Mouse (Mus musculus): ENCODE data around the gene Plxdc2. TPM values are rescaled to one million over a fixed set of nuclear protein-coding genes. Genes with fewer than 3 reads are reported as not detected.

Plxdc2 gene
- total RNA-seq (2021) = 10 to 100 TPM; 17.0 to 20.7 TPM

DNA sequence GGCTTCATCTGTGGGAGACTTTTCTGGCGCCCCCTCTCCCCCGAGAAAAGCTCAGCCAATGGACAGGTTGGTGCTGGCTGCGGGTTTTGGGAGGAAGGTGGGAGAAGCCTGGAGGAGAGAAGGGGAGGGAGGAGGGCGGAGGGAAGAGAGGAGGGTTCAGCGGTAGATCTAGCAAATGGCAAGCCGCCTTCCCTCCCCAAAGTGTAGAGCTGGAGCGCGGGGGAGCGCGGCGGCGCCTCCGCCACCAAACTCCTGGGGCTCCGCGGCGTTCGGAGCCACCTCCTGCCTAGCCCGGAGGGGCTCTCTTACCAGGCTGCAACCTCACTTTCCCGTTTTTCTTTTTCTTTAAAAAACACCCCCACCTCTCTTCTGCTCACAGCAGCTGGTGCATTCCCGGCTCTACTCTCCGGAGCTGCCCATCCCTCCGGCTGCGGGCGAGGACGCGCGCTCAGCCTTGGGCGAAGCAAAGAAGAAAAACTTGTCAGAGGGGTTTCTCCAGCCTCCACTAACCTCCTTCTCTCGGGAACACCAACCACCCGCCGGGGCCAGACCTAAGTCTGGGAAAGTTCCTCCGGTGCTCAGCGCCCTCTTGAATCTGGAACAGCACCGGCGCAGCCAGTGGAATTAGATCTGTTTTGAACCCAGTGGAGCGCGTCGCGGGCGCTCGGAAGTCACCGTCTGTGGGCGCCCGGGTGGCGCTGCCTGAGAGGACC, at the start of gene Plxdc2:
Plxdc2 (plus strand) TSS at position 199 of the 713 bp plus-strand sequence.
- intact Hi-C loops (cut with DNase I) = loop anchor here (5.0 to 10.0 kb wide), 5 partner anchors 379 to 971 kb away; no protein-coding TSS in a partner anchor
- peak; percentile 59 for DNase-seq (ENCODE audit: low spot score)

DNA sequence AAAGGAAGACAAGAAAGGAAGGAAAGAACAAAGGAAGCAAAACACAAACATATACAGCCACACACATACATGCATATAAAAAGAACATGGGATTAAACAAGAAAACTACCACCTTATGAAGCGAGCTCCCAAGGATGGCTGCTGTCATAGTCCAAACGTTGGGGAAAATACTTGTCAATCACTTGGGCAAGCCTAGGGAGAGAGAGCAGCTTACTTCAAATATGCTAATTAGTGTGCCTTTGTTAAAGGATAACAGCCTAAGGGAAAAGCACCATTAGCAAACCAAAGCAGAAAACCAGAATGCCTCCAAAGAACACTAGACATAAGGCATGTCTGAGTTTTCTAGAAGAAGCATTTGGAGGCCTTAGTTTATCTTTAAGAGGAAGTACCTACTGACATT, 45.7 kb upstream of the Plxdc2 start:
- no peak for DNase-seq (ENCODE audit: low spot score)
- intact Hi-C loops (cut with DNase I) = loop anchor here (5.0 kb wide), 1 partner anchor 1213 kb away; no protein-coding TSS in a partner anchor

DNA sequence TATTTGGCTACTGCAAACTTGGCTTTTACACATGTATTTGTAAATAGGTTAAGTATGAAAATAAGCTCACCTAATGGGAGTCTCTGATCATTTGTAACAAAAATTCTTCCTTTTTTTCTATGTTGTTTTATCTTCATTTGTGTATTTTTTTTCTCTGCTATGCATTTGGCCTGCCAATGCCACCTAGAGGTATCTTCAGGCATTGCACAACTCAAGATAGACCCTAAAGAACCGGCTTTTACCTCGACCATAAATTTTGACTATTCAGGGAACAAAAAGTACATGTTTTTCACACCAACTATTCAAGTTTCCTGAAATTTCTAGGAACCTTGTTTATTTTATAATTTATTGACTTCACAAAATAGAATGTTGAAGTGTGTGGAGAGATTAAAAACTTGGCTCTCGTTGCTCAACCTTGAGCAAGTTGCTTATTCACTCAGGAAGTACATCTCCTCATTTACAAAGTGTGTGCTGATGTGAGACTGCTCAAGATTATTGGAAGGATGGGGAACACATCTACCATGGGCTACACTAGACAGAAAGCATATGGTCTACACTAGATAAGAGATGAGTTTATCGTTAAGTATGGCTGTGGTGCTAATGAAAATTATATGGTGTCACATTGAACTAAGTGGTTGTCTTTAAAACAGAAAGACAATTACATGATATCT, 43.6 kb upstream of the Plxdc2 start:
- DNase-seq (ENCODE audit: low spot score) = no peak
- intact Hi-C loops (cut with DNase I) = loop anchor here (5.0 kb wide), 1 partner anchor 1215 kb away; no protein-coding TSS in a partner anchor

DNA sequence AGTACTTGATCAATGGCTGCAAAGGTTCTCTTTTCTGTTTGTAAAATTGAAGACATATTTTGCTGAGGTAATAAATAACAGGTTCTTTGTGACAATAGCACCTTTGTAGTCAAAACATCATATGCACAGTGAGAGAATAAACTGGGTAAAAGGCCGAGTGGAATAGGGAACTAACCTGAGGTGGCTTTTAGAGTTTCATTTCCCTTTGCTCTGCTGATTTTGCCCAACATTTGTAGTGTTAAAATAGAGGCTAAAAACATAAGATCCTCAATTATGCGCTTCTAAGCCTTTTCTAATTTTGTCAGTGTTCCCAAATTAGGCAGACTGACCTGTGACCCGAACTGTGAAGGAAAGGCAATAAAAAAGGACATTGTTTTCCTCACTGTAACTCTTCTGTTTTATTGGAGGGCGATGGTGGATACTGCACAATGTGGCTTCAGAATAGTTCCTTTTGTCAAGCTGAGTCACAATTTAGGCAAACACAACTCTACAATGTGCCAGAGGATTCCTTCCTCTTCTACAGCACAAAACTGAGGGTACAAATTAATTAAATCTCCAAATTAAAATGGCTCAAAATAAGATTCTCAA, 20.8 kb upstream of the Plxdc2 start:
- intact Hi-C loops (cut with DNase I) = no loop called here

DNA sequence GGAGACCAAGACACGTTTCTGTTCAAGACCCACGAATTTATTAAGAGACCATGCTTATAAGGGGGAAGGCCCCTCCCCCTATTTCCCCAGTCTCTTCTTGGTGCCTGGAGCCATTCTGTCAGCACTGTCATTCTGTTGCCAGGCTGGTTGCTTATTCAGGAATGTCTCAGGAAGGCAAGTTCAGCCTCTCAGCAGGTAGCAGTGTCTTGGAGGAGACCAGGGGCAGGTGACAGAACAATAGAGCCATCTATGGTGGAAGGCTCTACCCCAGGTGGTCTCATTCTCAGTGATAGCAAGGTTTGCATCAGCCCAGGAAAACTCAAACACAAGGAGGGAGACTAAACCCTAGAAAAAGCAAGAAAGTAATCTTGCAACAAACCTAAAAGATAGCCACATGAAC, 11.5 kb upstream of the Plxdc2 start:
- intact Hi-C loops (cut with DNase I) = no loop called here
- no peak for DNase-seq (ENCODE audit: low spot score)

More for the DNA sequence above, 20.8 kb upstream of the Plxdc2 start:
- no peak for DNase-seq (ENCODE audit: low spot score)

DNA sequence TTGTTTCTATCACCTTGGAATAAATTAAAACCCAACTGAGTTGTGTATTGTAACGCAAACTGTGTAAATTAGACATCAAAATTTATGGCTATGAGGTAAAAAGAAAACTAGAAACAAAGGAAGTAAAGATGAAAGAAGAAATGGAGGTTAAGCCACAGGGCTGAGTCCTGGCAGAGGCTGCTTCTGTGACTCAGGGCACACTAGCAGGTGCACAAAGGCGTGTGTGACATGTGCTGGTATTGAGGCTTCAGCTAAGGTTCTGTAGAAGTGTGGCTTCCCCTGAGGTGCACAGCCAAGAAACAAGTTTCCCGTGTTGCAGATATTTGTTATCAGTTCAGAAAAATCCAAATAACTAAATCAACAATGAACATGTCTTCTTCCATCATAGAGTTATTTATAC, 5.0 kb upstream of the Plxdc2 start:
- intact Hi-C loops (cut with DNase I) = loop anchor here (10.0 kb wide), 1 partner anchor 384 kb away; no protein-coding TSS in a partner anchor
- DNase-seq (ENCODE audit: low spot score) = no peak

DNA sequence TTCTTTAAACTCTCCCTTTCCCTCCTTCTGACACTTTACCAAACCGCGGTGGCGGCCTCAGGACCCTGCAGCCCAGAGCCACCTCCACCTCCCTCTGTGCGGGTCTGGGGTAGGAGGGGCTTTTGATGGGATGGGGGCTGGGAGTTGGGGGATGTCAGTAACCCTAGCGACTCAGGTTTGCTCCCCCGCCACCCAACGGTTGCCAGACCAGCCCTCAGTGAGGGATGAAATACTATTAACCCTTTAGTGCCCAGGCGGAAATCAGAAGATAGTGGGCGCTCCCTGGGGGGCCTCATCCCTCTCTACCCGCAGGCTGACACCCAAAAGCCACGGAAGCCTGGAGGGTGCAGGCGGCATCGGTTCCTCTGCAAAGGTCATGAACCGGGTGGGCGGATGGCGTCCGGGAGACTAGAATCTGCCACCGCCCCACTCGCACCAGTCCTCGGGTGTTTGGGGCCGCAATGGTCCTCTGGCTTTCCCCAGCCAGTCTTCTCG, 446 bp upstream of the Plxdc2 start:
- intact Hi-C loops (cut with DNase I) = loop anchor here (5.0 to 10.0 kb wide), 5 partner anchors 379 to 972 kb away; no protein-coding TSS in a partner anchor
- no peak for DNase-seq (ENCODE audit: low spot score)

DNA sequence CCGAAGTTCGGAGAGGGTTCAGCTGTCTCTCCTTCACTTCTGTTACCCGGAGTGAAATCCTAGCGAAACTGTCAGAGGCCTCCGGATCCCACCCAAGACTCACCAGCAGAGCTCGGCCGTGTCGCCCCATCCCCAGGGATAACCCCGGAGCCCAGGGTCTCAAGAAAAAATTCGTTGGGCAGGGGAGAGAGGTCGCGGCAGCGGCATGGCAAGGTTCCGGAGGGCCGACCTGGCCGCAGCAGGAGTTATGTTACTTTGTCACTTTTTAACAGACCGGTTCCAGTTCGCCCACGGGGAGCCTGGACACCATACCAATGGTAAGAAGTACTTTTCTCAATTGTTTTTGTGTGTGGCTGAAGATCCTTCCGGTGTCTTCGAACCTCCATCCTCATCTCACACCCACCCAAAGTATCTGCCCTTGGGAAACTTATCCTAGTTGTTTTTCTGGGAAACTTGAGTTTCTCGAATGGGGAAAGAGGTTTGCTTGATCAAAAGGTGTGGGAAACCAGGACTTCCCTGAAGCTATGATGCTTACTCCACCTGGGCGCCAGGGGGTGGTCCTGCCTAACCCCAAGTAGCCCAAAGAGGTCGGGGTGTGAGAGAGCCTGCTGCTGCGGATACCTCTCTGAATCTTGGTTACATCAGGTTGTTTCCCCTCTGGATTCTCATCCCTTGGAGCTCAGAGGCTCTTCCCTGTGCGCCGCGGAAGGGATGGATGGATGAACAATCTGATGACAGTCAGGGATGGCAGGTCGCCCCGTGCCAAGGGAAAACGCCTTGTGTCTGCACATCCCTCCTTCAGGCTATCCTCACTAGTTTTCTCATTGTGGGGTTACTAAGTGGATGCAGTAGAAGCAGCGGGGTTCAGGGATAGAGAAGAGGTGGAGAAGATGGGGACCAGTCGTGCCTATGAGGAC, 1.1 kb downstream of the Plxdc2 start:
- intact Hi-C loops (cut with DNase I) = loop anchor here (5.0 to 10.0 kb wide), 5 partner anchors 378 to 970 kb away; no protein-coding TSS in a partner anchor
- DNase-seq (ENCODE audit: low spot score) = no peak

DNA sequence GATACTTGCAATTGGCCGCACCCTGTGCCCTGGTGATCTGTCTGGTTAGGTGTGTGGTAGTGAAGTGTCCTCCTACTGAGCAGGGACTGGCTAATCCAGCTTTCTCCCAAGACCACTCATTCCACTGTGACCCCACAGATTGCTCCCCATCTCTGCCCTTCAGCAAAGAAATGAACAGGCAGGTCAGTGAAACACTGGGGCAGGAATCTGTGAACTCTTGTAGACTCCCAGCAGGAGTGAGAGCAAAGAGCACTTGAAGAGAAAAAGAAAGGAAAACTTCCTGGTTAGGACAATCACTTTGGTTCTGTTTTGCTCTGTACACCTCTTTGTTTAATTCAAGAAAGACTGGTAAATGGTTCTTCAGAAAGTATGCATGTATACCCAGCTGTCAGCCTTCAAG, 1.8 kb downstream of the Plxdc2 start:
- intact Hi-C loops (cut with DNase I) = loop anchor here (5.0 to 10.0 kb wide), 5 partner anchors 377 to 969 kb away; no protein-coding TSS in a partner anchor
- DNase-seq (ENCODE audit: low spot score) = no peak

DNA sequence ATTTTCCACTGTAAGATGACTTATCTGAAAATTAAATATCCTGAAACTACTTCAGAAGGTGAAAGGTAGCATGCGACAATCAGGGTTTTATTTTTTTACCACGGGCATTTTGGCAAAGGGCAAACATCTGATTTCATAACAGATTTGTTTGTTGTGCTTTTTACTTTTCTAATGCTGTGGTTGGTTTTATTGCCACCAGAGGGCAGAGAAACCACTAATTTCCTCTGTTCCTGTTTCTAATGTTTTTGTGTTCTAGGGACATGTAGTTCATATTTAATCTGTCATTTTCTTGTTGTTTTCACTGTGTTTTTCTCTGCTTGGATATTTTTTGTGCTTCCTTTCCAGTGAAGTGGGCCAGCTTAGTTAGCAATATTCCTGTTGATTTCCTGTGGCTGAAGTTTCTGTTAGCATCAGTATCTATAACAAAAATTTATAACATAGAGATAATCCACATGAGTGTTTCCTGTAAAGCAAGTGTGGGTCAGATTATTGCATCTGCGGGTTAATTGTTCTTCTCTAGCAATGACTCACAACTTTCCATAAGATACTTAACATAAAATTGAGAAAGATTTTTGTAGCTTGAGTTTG, 3.3 kb downstream of the Plxdc2 start:
- no peak for DNase-seq (ENCODE audit: low spot score)
- intact Hi-C loops (cut with DNase I) = loop anchor here (5.0 to 10.0 kb wide), 5 partner anchors 375 to 968 kb away; no protein-coding TSS in a partner anchor

DNA sequence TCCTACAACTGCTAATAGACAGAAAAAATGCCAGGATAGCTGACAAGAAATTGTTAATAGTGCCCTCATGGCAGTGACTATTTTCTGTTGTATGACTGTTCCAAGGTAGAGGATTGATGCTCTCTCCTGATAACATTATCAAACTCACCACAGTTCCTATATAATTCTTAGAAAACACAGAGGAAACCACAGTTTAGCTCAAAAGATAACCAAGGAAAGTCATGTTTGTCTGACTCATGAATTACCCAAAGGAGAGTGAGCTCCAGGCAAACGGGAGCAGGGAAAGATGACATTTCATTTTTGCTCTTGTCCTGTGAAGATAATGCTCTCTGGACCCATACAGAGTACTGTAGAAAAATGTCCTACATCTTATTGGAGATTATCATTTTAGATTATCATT, 8.6 kb downstream of the Plxdc2 start:
- no peak for DNase-seq (ENCODE audit: low spot score)
- intact Hi-C loops (cut with DNase I) = loop anchor here (5.0 to 10.0 kb wide), 2 partner anchors 48 to 170 kb away; no protein-coding TSS in a partner anchor

DNA sequence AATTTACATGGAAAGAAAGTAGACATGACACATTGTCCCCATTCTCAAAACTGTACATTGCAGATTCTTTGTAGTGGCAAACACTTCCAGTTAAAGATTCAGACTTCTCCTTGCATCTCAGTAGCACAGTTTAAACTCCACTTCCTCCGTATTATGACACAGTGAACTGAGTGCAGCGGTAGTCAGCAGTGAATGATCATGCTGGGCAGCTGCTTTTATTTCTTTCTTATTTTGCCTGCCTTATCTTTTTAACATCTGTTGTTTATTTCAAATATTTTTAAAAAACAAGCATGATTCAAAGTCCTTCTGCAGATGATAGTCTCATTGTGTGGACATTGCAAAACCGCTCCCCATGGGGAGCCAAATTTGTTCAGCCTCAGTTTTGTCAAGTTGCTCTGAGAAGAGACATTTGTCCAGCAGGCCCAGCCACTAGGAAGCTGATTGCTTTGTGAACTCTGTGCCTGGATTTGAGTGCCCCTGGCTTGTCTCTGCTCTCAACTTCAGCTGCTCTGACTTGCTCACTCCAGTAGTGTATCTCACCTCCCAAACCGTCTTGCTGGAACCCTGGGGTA, 9.8 kb downstream of the Plxdc2 start:
- peak; percentile 21 for DNase-seq (ENCODE audit: low spot score)
- intact Hi-C loops (cut with DNase I) = loop anchor here (5.0 to 10.0 kb wide), 2 partner anchors 46 to 169 kb away; no protein-coding TSS in a partner anchor

DNA sequence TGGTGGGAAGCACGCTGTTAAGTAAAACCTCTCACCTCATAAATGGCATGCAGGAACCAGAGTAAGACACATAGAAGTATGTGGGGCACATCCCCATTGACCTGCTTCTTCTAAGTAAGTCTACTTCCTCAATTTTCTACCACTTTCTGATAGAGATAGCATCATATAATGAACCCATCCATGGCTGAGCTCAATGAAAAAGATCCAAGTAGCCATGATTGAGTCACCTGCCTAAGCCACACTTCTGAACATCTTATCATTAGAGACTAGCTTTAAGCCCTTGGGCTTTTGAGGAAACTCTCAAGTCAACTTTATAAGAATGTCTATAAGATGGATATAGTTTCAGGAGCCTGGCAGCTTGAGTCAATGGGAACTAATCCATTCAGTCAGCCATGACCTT, 14.3 kb downstream of the Plxdc2 start:
- no peak for DNase-seq (ENCODE audit: low spot score)
- intact Hi-C loops (cut with DNase I) = no loop called here

DNA sequence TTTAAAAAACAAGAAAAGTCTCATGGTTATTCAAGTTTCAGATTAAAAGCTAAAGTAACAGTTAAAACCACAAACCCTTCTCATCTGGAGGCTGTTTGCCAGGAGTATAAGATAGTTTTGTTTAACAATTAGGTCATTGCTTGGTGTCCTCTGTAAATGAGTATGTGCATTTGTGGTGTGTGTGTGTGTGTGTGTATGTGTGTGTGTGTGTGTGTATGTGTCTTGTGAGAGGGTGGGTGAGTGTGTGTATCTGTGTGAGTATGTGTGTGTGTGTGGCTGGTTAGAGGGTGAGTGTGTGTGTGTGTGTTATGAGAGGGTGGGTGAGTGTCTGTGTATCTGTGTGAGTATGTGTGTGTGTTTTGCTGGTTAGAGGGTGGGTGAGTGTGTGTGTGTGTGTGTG, 18.2 kb downstream of the Plxdc2 start:
- intact Hi-C loops (cut with DNase I) = no loop called here
- no peak for DNase-seq (ENCODE audit: low spot score)

DNA sequence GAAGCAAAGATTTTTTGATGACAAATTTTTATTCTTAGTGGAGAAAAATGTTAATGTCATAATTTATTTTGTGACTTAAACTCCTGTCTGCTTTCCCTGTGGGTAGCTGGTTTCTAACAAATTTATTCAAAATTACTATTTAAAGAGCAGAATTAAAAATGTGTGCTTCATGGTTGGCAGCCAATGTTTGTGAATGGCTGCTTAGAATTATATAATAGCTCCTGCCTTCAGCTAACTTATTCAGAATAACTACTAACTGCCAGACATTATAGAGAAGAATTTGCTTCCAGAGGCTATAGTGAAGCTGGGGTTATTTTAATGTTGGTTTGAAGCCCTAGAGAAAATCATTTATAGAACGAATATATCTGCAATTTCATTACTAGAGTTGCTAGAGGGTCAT, 30.1 kb downstream of the Plxdc2 start:
- no peak for DNase-seq (ENCODE audit: low spot score)
- intact Hi-C loops (cut with DNase I) = no loop called here

DNA sequence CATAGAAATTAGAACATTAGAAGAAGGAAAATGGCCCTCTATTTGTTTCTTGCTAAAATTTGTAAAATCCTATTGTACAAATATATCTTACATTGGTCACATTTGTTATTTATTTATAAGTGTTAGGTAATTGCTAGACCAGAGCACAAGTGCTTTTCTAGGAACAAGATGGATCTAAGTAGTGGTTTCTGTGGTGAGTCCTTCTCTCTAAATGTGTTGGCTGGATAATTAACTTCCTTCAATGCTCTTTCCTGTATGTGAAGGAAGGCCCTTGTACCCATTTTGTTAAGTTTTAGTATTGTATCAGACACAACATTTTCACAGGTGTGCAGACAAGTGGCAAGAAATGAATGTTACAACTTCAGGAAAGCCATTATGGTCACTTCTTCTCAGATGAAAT, 30.6 kb downstream of the Plxdc2 start:
- intact Hi-C loops (cut with DNase I) = no loop called here

DNA sequence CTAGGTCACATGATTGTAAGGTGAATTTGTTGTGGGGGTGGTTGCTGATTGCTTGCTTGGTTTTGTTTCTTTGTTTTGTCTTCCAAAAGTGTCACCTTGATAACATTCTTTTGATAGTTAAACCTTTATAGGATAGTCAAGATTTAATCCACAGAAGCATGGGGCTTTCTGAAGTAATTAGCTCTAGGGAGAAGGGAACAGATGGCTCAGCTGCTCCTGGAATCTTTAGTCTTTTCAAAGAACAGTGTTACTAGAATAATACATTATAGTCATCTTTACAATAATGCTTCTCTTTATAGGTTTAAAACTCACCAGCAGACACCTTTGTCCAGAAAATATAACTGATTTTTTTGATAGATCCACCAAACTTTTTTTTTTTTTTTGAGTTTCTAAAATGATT, 31.7 kb downstream of the Plxdc2 start:
- DNase-seq (ENCODE audit: low spot score) = no peak
- intact Hi-C loops (cut with DNase I) = no loop called here

More for the DNA sequence above, 30.6 kb downstream of the Plxdc2 start:
- DNase-seq (ENCODE audit: low spot score) = no peak

DNA sequence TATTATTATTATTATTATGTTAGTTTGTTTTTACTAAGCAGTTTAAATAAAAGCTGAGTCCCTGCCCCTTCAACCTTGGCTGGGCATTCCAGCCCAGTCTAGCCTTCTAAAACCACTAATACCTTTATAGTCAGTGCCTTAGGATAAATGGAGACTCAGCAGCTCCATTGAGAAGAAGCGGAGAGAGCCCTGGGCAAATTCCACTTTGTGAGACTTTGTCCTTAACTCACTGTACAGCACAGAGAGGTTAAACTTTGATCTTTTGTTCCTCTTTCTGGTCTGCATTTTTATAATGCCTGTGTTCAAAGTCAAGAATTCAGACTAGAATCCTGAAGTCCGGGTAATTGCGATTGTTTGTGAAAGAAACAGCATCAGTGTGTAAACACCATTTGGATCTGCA, 41.4 kb downstream of the Plxdc2 start:
- DNase-seq (ENCODE audit: low spot score) = no peak
- intact Hi-C loops (cut with DNase I) = no loop called here

DNA sequence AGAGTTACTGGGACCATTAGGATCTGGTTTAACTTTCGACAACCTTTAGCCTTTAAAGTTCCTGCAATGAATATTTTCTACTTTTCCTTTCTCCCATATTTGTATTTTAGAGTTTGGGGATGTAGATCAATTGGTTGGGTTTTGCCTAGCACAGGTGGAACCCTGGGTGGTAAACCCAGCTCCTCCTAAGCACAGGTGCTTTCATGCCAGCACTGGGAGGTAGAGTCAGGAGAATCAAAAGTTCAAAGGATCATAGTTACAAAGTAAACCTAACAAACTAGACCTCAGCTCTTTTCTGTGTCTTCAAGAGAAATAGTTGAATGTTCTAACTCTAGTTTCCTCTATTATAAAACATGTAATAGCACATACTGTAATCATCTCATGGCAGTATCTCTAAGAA, 41.9 kb downstream of the Plxdc2 start:
- intact Hi-C loops (cut with DNase I) = no loop called here
- DNase-seq (ENCODE audit: low spot score) = no peak
